Mouse (Mus musculus) MEL (cell line): ENCODE results near the gene Kazn. TPM values are rescaled to one million over a fixed set of nuclear protein-coding genes. Genes with fewer than 3 reads are reported as not detected.

ENCODE experiments used
- DNase-seq: peaks from one replicate; pipeline ENCODE4 v3.0.0; 2011; ENCODE audit warnings: low read depth, low spot score
- H3K27ac ChIP-seq: 2 replicates; pipeline ENCODE4 v1.5.1; 2012; ENCODE audit warnings: low read depth, mild to moderate bottlenecking, control low read depth, low read length, moderate library complexity; ENCODE audit not compliant: control insufficient read depth
- H3K27me3 ChIP-seq, 2 experiments: fragments of 150-350 bp in 1 of 2; sonication (generic) in 1 of 2; 2 replicates each; pipeline ENCODE4 v1.6.1; 2012; ENCODE audit warnings: low read length in 2 of 2, mild to moderate bottlenecking in 2 of 2, improper control_type of control experiment in 1 of 2, moderate library complexity in 1 of 2; ENCODE audit not compliant: insufficient read depth in 2 of 2, control insufficient read depth in 1 of 2
- H3K36me3 ChIP-seq, 2 experiments: 2 replicates each; pipeline ENCODE4 v1.6.1; 2012 to 2014; ENCODE audit warnings: low read length in 2 of 2, improper control_type of control experiment in 1 of 2, inconsistent platforms in 1 of 2, mild to moderate bottlenecking in 1 of 2; ENCODE audit not compliant: insufficient read depth in 2 of 2, control insufficient read depth in 1 of 2
- H3K4me1 ChIP-seq, 2 experiments: fragments of 150-350 bp in 1 of 2; sonication (generic) in 1 of 2; 2 replicates each; pipeline ENCODE4 v1.6.1; 2012; ENCODE audit warnings: low read length in 2 of 2, improper control_type of control experiment in 1 of 2, mild to moderate bottlenecking in 1 of 2; ENCODE audit not compliant: insufficient read depth in 2 of 2, control insufficient read depth in 1 of 2
- H3K4me3 ChIP-seq, 2 experiments: fragments of 150-350 bp in 1 of 2; sonication (generic) in 1 of 2; 2 replicates each; pipeline ENCODE4 v1.5.1; 2012; ENCODE audit warnings: low read depth in 2 of 2, low read length in 2 of 2, mild to moderate bottlenecking in 2 of 2, moderate library complexity in 2 of 2, control low read depth in 1 of 2, improper control_type of control experiment in 1 of 2; ENCODE audit not compliant: control insufficient read depth in 1 of 2, insufficient read depth in 1 of 2
- H3K79me2 ChIP-seq: 2 replicates; pipeline ENCODE4 v1.6.1; 2012; ENCODE audit warnings: mild to moderate bottlenecking, low read length, moderate library complexity; ENCODE audit not compliant: control insufficient read depth, poor library complexity, insufficient read depth
- H3K9ac ChIP-seq: 2 replicates; pipeline ENCODE4 v1.6.1; 2012; ENCODE audit warnings: low read depth, mild to moderate bottlenecking, control low read depth, low read length, moderate library complexity; ENCODE audit not compliant: control insufficient read depth, poor library complexity, severe bottlenecking
- H3K9me3 ChIP-seq: fragments of 150-350 bp; sonication (generic); replicated peaks from 2 replicates; pipeline ENCODE4 v1.6.1; 2012; ENCODE audit warnings: mild to moderate bottlenecking, low read length, improper control_type of control experiment, moderate library complexity; ENCODE audit not compliant: insufficient read depth
- CTCF ChIP-seq, 3 experiments: IDR thresholded peaks in 2 of 3; conservative IDR thresholded peaks in 1 of 3; 2 replicates each; pipeline ENCODE4 v1.5.1; 2011 to 2012; ENCODE audit warnings: low read length in 3 of 3, low read depth in 2 of 3, mild to moderate bottlenecking in 2 of 3, improper control_type of control experiment in 1 of 3, inconsistent platforms in 1 of 3, mixed read lengths in 1 of 3, moderate library complexity in 1 of 3; ENCODE audit not compliant: control insufficient read depth in 1 of 3, insufficient read depth in 1 of 3, poor library complexity in 1 of 3, severe bottlenecking in 1 of 3
- MAX ChIP-seq: IDR thresholded peaks from 2 replicates; pipeline ENCODE4 v1.6.1; 2011; ENCODE audit warnings: low read length, improper control_type of control experiment
- MAZ ChIP-seq: IDR thresholded peaks from 2 replicates; pipeline ENCODE4 v1.6.1; 2012; ENCODE audit warnings: low read depth, mild to moderate bottlenecking, inconsistent platforms, low read length, improper control_type of control experiment
- POLR2AphosphoS5 ChIP-seq: IDR thresholded peaks from 2 replicates; pipeline ENCODE4 v1.6.1; 2012; ENCODE audit warnings: low read depth, borderline replicate concordance, mild to moderate bottlenecking, inconsistent platforms, low read length, moderate library complexity, mixed read lengths
- RAD21 ChIP-seq: IDR thresholded peaks from 2 replicates; pipeline ENCODE4 v1.6.1; 2011; ENCODE audit warnings: mild to moderate bottlenecking, low read depth, low read length, improper control_type of control experiment
- RCOR1 ChIP-seq: IDR thresholded peaks from 2 replicates; pipeline ENCODE4 v1.6.1; 2012; ENCODE audit warnings: low read depth, mild to moderate bottlenecking, inconsistent platforms, low read length, improper control_type of control experiment
- SMC3 ChIP-seq: IDR thresholded peaks from 2 replicates; pipeline ENCODE4 v1.6.1; 2011; ENCODE audit warnings: low read depth, low read length, improper control_type of control experiment
- UBTF ChIP-seq: IDR thresholded peaks from 2 replicates; pipeline ENCODE4 v1.6.1; 2012; ENCODE audit warnings: low read depth, mild to moderate bottlenecking, inconsistent platforms, low read length, improper control_type of control experiment, moderate library complexity, borderline replicate concordance; ENCODE audit not compliant: insufficient read depth
- USF1 ChIP-seq: IDR thresholded peaks from 2 replicates; pipeline ENCODE4 v1.6.1; 2014; ENCODE audit warnings: low read depth, mild to moderate bottlenecking, inconsistent platforms, low read length, improper control_type of control experiment, moderate library complexity
- ZC3H11A ChIP-seq: IDR thresholded peaks from 2 replicates; pipeline ENCODE4 v1.6.1; 2012; ENCODE audit warnings: low read depth, mild to moderate bottlenecking, inconsistent platforms, low read length, improper control_type of control experiment
- ZMIZ1 ChIP-seq: IDR thresholded peaks from 2 replicates; pipeline ENCODE4 v1.6.1; 2012; ENCODE audit warnings: low read depth, mild to moderate bottlenecking, inconsistent platforms, low read length, improper control_type of control experiment, moderate library complexity
- polyA plus RNA-seq, 2 experiments: library from polyadenylated mRNA; stranded (reverse) in 1 of 2; unstranded in 1 of 2; fragments of >175 nt in 1 of 2; fragments of >200 nt in 1 of 2; gene quantifications; 2 replicates each; pipeline versions ENCODE4 v1.2.1 to v1.2.4; 2012; ENCODE audit warnings: low replicate concordance in 2 of 2, low read depth in 1 of 2; ENCODE audit not compliant: insufficient read length in 2 of 2, insufficient read depth in 1 of 2, missing spikeins in 1 of 2
- total RNA-seq: library from RNA; depleted of rRNA; stranded (reverse); fragments of 300-350 nt; gene quantifications from 2 replicates; pipeline ENCODE4 v1.2.3, GENCODE M21; 2012

Kazn gene
- total and polyA plus RNA-seq, 3 experiments, result not detected

- Histone ChIP-seq H3K4me1 (no peaks in the 10 kb centered on the region), H3K9ac (no peak overlapping the region), H3K36me3 (no peaks in the 10 kb centered on the region), H3K27me3 (no peaks in the 10 kb centered on the region), H3K79me2 (no peaks in the 10 kb centered on the region), H3K9me3 (no peaks in the 10 kb centered on the region; the same call in 1 of the 2 replicates), H3K27ac (no peak overlapping the region), H3K4me3 (no peak overlapping the region)
- no peak for DNase-seq
- TF ChIP-seq RCOR1 (no peak), CTCF (IDR thresholded peaks at IDR 0.05 in 2 of 3, conservative IDR thresholded peaks at IDR 0.05 in 1 of 3; ENCODE audit: control insufficient read depth in 1 of 3, insufficient read depth in 1 of 3, low read depth in 2 of 3, low read length in 3 of 3, poor library complexity in 1 of 3, severe bottlenecking in 1 of 3) (no peak)
Measured at GRCm38 (mm10) chr4:142083762-142084130, 155.5 kb downstream of the Kazn start.

- Histone ChIP-seq H3K4me1 (no peaks in the 10 kb centered on the region), H3K9ac (no peak overlapping the region), H3K9me3 (no peaks in the 10 kb centered on the region; the same call in 1 of the 2 replicates), H3K27ac (no peak overlapping the region), H3K36me3 (no peaks in the 10 kb centered on the region), H3K27me3 (no peaks in the 10 kb centered on the region), H3K4me3 (no peak overlapping the region), H3K79me2 (no peaks in the 10 kb centered on the region)
- DNase-seq, result no peak
- no peak for TF ChIP-seq POLR2AphosphoS5
Measured at GRCm38 (mm10) chr4:142083193-142083592, 156.0 kb downstream of the Kazn start.

- no peak for TF ChIP-seq MAZ
- no peak for TF ChIP-seq SMC3
- no peak for TF ChIP-seq MAX
- no peak for TF ChIP-seq RAD21
- no peak for TF ChIP-seq ZMIZ1
- no peak for TF ChIP-seq USF1
- no peak for TF ChIP-seq UBTF
- no peak for TF ChIP-seq ZC3H11A
- TF ChIP-seq, all 39 proteins: peak for 0
- no peaks in the 10 kb centered on the region for H3K4me1 ChIP-seq
- no peaks in the 10 kb centered on the region for H3K27me3 ChIP-seq
- H3K9me3 ChIP-seq, result no peaks in the 10 kb centered on the region; the same call in 1 of the 2 replicates
- H3K36me3 ChIP-seq, result no peaks in the 10 kb centered on the region
- no peak overlapping the region for H3K9ac ChIP-seq
- no peak overlapping the region for H3K4me3 ChIP-seq
- no peak for DNase-seq
- no peak overlapping the region for H3K27ac ChIP-seq
- H3K79me2 ChIP-seq, result no peaks in the 10 kb centered on the region
Measured at GRCm38 (mm10) chr4:142082703-142083102, 156.5 kb downstream of the Kazn start.
